Mouse (Mus musculus) brain, adult 2 months (tissue): ENCODE measurements at regions not wholly inside any gene's neighbourhood (a gene's known extent, or its start where the extent isn't known, plus 50 kb on each side); places are given as distances from the start of the nearest gene placed in this dataset.

ENCODE experiments used
- DNase-seq: peaks from one replicate; pipeline ENCODE4 v3.0.0; 2011; ENCODE audit warnings: low read depth, low spot score

DNA sequence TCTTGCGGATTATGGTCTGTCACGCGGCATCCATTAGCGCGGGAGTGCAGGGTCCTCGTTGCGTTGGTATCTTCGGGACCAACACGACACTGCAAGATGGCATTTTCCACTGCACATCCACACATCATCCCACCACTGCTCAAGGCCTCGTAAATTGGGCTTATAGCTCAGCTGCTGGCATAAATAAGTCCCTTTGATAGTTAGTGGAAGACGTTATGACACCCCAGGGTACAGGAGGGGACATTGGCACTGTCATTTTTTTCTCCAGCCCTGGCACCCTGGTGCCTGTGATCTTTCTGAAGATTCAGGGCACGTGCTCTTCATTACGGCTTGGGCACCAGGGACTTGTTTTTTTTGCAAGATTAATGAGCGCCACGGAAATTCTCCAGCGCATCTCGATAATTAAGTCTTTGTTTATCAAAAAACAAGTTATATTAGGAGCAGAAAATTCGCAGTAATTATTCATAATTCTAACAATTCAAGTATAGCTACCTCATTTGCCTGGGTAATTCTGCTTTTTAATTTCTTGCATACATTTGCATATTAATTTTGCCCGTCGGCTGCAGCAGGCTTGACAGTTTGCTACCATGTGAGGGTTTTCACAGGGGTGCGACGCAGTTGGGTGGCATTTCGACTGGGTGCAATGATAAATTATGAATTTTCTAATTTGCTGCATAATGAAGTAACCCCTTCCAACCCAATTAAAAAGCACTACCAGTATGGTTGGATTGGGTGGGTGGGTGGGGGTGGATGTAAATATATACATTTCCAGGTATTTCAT is 119.1 kb downstream of the Vrk1 start:
- DNase-seq = no peak

- no peak for DNase-seq
Measured at GRCm38 (mm10) chr12:106130071-106130676, 120.1 kb downstream of the Vrk1 start.

GRCm38 (mm10) chr12:106132715-106133114 is 122.7 kb downstream of the Vrk1 start:
- no peak for DNase-seq

- DNase-seq = no peak
Measured at GRCm38 (mm10) chr12:106138466-106138865, 128.4 kb downstream of the Vrk1 start.

DNA sequence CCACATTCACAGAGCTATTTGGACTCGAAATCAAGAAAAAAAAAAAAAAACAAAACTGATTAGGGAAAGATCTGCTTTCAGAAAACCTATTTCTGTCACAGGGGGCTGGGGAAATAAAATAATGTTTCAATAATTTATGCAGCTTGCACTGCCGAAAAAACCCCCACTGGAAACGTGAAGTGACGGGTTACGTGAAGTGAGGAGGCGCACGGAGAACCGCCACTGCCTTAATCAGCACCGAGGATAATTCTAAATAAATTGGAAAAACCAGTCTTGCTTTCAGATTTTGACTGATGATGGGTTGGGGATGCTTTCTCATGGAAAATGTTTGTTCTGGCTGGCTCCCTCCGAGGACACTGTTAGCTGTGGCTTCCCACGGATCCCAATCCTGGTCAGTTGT is 129.5 kb downstream of the Vrk1 start:
- DNase-seq = peak; percentile 26

- DNase-seq = no peak
Measured at GRCm38 (mm10) chr12:106139927-106140326, 129.9 kb downstream of the Vrk1 start.

- DNase-seq = peak; percentile 27
Measured at GRCm38 (mm10) chr12:106140671-106141070, 130.6 kb downstream of the Vrk1 start.

GRCm38 (mm10) chr12:106143548-106143947 is 133.5 kb downstream of the Vrk1 start:
- no peak for DNase-seq

GRCm38 (mm10) chr12:106156837-106157236 is 146.8 kb downstream of the Vrk1 start:
- peak; percentile 79 for DNase-seq

DNA sequence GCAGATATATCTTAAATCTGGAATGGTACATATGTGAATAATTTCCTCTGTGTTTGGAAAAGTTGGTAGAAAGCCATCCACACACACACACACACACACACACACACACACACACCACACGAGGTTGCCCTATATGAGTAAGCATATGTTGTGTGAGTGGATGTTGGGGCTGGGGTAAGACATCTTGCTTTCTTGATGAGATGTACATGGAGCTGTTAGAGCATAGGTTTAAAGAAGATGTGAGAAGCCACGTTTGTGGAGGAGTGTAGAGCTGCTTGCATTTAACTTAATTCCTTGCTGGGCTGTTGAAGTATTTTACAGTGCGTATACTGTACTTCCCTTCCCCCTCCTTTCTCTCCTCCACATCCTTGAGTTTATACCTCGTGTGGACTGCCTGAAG is 147.8 kb downstream of the Vrk1 start:
- DNase-seq = peak; percentile 50

DNA sequence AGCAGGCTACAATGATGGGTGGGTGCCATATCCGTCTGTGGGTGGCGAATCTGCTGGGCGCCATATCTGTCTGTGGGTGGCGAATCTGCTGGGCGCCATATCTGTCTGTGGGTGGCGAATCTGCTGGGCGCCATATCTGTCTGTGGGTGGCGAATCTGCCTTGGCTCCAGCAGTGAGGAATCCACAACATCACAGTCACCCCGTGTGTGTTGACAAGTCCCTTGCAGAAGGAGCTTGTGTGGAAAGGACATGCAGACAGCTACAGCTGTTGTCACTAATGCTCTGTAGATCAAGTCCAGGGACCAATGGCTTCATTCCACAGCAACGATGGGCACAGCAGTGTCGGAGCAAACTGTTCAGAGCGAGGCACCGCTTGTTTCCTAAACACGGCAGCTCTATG is 148.6 kb downstream of the Vrk1 start:
- DNase-seq = peak; percentile 50

DNA sequence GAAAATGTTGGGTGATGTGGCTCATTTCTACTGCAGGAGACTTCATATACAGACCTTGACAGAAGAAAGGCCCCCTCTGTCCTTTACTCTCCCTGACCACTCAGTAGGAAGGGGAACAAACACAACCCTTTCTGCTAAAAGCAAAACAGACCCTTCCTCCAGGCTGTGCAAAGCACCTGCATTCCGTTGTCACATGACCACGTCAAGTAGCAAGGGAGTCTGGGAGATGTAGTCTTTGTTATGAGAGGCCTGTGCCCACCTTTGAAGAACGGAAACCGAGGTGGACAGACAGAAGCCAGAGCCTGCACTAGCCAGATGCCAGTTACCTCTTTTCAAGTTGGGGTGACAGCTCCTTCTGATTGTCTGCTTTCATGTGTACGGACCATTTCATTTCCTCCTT is 161.3 kb downstream of the Vrk1 start:
- DNase-seq = no peak

- no peak for DNase-seq
Measured at GRCm38 (mm10) chr12:106173211-106173610, 163.2 kb downstream of the Vrk1 start.

DNA sequence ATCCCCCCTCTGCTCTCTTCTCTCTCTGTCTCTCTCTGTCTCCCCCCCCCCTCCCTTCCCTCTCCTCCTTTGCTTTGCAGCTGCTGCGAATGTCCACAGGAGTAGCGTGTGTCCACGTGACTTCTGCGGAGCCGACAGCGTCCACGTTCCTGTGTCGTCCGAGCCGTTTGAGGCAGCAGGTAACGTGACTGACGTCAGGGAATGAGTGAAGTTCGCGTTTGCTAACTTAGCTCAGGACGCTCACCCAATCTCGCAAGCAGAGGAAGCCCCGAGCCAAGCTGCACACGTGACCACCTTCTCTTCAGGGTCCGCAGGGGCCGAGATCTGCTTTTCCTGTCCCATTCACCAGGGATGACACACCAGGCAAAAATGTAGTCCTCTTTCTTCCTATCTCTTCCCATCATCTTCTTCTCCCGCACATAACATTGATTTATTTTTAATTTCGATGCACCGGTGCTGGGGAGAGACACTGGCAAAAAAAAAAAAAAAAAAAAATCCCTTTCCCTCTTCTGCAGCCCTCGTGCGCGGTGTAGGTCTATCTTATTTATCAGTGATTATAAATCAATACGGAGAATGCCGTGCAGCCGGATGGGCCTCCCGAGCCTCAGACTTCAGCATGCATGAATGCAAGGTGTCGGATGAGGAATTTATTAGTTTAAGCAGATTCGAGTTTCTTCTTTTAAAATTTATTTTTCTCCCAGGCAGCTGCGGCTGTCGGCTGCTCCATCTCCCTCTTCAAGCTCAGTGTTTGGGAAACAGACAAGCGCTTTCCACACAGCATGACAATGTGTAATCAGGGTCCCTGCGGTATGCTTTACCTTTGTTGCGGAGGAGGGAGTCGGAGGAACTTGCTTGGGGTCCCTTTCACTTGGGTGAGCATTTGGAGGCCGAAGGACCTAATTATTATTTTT is 164.3 kb downstream of the Vrk1 start:
- peak; percentile 86 for DNase-seq

GRCm38 (mm10) chr12:106174981-106175700 is 165.1 kb downstream of the Vrk1 start:
- peak; percentile 44 for DNase-seq

DNA sequence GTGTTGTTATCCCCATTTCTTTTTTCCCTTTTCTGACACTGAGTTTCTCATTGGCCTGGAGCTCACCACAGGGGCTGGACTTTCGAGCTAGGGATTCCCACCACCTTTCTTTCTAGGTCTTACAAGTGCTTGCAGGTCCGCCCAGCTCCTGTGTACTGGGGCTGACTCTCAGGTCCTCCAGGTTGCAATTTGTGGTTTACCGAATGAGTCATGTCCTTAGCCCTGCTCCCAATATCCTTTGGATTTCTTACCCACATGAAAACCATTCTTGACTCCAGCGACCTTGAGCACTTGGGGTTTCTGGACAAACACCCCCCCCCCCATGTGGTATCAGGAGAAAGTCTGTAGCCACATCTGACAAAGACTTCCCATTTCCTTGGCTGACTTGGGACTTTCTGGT is 167.3 kb downstream of the Vrk1 start:
- DNase-seq = no peak

DNA sequence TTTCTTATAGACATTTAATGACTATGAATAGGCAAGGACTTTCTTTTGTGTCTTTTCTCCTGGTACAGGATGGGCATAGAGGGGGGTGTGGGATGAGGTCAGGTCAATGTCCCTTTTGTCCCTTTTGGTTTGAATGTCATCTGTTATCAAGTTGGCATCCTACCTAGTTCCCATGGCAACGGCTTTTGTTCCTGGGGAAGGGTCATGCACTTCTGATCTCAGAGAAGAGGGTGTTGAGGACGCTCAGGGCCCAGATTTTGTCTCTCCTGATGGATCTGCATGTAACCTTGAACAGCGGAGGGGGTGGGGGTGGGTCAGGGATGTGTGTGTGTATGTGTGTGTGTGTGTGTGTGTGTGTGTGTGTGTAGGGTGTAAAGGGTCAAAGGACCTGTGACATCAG is 167.8 kb downstream of the Vrk1 start:
- DNase-seq = no peak

GRCm38 (mm10) chr12:106178688-106179205 is 168.7 kb downstream of the Vrk1 start:
- DNase-seq = no peak

DNA sequence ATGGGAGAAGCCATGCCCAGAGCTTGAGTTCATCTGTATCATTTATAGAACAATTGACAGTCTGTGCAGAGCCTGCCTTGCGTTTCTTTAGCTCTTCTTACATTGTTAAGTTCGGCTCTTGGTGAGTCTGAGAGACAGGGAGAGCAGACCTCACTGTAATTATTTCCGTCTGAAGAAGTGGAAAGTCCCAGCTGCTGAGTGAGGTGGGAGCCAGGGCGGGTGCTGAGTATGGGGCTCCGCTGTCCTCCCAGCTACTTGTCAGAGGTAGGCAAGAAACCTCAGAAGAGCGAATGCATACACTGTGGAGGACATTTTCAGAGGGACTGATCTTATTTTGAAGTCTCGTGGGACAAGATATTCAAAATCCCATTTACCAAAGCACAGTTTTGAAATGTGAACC is 172.9 kb downstream of the Vrk1 start:
- no peak for DNase-seq

GRCm38 (mm10) chr12:106183973-106184372 is 173.9 kb downstream of the Vrk1 start:
- no peak for DNase-seq

DNA sequence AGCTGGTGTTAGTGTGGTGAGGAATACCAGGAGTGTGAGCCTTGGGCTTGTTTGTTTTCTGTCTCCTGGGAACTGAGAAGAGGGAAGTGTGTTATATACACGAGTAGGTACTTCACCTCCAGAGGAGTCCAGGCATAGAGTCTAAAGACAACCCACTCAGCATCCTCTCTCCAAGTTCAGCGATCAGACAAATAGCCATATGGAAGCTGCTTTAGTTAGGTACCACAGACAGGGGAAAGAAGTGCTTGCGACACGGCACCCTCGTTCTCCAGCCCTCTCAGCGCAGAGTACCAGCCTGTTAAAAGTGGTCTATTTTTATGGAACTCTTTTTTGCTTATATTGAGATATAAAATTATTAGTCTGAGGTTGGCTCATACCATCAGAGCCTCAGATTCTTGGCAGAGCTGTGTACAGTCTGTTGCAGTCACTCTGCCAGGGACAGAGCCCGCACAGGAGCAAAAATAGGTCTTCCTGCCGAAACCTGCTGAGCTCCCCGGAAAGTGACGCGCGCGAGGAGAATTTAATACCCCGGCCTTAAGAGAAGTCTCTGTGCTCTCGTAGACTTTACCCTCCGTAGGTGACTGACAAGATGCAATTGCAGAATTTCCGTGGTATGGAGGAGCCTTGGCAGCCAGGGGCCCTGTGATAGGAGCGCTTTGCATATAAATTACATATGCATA is 175.5 kb downstream of the Vrk1 start:
- DNase-seq = peak; percentile 96
